Mouse (Mus musculus): Measurements from ENCODE around the gene Gm2a. TPM values are rescaled to one million over a fixed set of nuclear protein-coding genes. Genes with fewer than 3 reads are reported as not detected.

Gm2a gene
- 242 and 244 TPM in 2 replicates for total RNA-seq (2015)
- 179 and 191 TPM in 2 replicates for total RNA-seq (2017)

- peak; percentile 95 for ATAC-seq (ENCODE audit: poor library complexity, severe bottlenecking)
These were observed at the start of gene Gm2a for GRCm38 (mm10) chr11:55097463-55098188. Gene Gm2a, plus strand, starts transcription at chr11:55098115.

DNA sequence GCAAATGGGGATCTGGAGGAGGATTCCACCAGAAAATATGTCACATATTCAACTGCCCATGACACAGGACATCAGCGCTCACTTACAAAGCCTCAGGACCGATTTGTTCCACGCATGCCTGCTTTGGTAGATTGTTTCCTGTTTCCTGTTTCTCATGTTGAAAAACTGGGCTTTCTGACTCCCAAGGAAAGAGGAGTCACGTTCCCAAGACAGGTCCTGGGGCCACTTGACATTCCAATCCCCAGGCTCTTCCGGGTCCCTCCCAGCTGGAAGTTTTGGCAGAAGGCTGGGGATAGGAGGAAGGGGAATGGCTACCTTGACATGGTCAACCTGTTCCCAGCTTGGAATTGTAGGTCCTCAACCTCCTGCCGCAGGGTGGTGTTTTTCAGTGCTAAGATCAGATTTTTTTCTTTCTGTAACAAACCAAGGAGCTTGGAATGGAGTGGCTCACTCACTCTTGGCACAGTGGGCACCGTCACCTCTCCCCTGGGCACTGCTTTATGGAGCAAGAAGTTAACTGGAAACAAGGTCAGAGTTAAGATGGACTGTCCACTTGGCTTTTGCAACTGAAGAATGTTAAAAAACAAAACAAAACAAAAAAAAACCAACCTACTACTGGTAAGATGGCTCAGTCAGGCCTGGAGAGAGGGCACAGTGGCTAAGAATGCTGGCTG lies 46.9 kb upstream of the Gm2a start:
- ATAC-seq (ENCODE audit: poor library complexity, severe bottlenecking), result no peak

DNA sequence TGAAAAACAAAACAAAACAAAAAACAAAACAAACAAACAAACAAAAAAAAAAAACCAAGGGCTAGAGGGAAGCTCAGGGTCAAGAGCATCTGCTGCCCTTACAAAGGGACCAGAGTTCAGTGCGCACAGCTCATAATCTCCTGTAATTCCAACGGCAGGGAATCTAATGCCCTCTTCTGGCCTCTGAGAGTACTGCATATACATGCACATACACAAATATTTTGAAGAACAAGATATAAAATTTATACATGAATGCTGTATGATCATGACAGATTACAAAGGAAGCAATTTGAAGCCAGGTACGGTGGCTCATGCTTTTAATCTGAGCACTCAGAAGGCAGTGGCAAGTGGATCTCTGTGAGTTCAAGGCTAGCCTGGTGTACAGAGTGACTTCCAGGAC lies 40.4 kb upstream of the Gm2a start:
- no peak for ATAC-seq (ENCODE audit: poor library complexity, severe bottlenecking)

DNA sequence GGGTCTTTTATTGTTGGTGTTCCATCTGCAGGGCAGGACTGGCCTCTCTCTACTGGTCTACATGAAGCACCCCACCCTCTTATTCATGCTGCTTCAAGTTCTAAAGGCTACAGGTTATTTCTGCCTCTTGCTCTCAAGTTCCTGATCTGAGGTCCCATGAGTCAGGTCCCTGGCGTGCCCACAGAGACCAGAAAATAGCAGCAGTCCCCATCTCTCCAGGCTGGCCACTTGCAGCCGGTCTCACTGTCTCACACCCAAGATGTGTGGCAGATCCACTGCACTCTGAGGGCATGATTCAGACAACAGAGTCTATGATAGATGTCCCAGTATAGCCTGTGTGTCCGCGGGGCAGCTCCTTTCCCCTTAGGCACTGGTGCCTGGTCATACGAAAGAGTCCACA lies 37.1 kb upstream of the Gm2a start:
- ATAC-seq (ENCODE audit: poor library complexity, severe bottlenecking), result no peak

GRCm38 (mm10) chr11:55062856-55063255 lies 35.1 kb upstream of the Gm2a start:
- ATAC-seq (ENCODE audit: poor library complexity, severe bottlenecking), result no peak

GRCm38 (mm10) chr11:55066921-55067320 lies 31.0 kb upstream of the Gm2a start:
- no peak for ATAC-seq (ENCODE audit: poor library complexity, severe bottlenecking)

- ATAC-seq (ENCODE audit: poor library complexity, severe bottlenecking), result no peak
These were observed 28.9 kb upstream of the Gm2a start for GRCm38 (mm10) chr11:55069023-55069422.

DNA sequence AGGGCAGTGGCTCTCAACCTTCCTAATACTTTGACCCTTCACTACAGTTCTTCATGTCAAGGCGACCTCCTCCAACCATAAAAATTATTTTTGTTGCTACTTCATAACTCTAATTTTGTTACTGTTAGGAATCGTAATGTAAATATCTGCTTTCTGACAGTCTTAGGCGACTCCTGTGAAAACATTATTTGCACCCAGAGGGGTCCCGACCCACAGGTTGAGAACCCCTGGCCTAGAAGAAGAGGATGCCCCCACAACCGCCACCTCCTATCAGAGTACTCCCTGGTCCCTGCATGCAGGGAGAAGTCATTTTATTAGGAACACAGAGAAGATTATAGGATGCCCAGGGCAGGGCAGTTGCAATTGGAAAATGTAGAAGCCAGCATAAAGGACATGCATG lies 26.6 kb upstream of the Gm2a start:
- no peak for ATAC-seq (ENCODE audit: poor library complexity, severe bottlenecking)

DNA sequence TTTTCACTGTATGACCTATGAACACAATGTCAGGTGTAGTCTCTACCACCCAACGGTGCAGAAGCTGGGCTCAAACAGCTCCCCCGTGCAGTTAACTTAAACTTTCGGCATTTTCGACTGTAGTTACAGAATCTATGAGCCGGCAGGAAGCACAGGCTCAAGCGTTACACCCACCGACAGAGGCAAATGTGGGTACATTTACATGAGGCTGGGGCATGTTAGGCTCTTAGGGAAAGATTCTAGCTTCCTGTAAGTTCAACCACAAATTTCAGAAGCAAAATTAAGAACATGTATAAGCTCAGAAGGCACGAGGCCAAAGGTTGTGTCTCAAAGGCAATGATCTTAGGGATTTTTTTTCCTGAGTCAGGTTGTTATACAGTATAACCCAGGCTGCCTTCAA lies 25.4 kb upstream of the Gm2a start:
- ATAC-seq (ENCODE audit: poor library complexity, severe bottlenecking), result no peak

- ATAC-seq (ENCODE audit: poor library complexity, severe bottlenecking), result no peak
These were observed 24.7 kb upstream of the Gm2a start for GRCm38 (mm10) chr11:55073191-55073590.

- no peak for ATAC-seq (ENCODE audit: poor library complexity, severe bottlenecking)
These were observed 22.3 kb upstream of the Gm2a start for GRCm38 (mm10) chr11:55075602-55076001.

DNA sequence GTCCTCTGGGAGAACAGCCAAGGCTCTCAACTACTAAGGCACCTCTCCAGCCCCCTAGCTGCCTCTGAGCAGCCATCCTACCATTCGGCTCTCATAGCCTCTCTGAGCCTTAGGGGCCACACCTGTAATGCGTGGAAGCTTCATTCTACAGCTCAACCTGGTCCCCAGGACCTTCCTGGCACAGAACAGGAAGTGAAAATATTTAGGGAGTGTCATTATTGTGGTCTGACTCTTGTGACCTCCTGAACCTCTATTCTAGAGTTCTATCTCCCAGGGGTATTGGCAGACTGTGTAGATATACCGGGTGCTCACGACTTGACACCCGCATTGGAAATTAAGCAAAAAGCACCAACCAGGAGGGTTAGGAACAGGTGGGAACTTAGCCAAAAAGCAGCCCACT lies 21.7 kb upstream of the Gm2a start:
- 0 out of 2 replicates have a peak, but pooled peaks have one; percentile 37 for ATAC-seq (ENCODE audit: poor library complexity, severe bottlenecking)

DNA sequence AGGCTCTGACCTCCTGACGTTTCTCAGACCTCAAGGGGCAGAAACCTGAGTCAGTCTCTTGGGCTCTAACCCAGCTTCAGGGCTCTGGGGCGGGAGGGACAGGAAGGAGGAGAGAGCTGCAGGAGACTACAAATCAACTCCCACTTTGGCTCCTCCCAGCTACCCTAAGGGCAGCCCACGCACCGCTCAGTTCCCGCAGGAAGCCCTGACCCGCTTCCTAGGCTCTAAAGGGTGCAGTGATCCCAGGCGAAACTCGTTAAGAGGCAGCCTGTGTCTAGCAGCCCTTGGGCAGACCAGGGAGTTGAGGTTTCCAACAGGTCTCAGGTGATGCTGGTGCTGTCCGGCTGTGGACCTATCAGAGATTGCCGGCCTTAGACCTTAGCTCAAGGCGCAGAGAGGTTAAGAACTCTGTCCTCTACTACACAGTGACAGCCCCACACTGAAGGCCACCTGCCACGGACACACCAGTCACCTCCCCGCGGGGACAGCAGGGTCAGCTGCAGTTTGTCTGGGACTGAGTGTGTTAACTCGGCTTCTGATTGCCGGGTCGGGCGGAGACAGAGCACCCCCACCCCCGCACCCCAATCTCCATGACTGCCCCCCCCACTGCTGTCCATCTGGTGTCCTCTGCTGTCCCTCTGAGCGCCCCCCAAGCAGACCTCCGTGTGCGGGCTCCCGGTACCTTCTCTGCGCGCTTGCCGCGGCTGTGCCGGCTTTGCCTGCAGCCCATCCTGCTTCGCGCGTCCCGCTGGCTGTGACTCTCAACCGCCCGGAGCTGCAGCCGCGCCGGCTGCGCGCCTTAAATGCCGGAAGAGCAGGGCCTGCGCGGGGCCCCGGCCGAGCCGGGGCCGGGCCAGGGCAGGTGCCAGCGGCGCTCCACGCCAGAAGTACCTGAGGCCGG lies 20.3 kb upstream of the Gm2a start, which contains the start of gene Ccdc69:
Gene Ccdc69, minus strand, starts transcription at position 801 of the 901 bp plus-strand sequence.
- peak; percentile 85 for ATAC-seq (ENCODE audit: poor library complexity, severe bottlenecking)

GRCm38 (mm10) chr11:55078502-55078901 lies 19.4 kb upstream of the Gm2a start:
- no peak for ATAC-seq (ENCODE audit: poor library complexity, severe bottlenecking)

GRCm38 (mm10) chr11:55079180-55079579 lies 18.7 kb upstream of the Gm2a start:
- ATAC-seq (ENCODE audit: poor library complexity, severe bottlenecking), result no peak

- no peak for ATAC-seq (ENCODE audit: poor library complexity, severe bottlenecking)
These were observed 16.7 kb upstream of the Gm2a start for GRCm38 (mm10) chr11:55081206-55081605.

- no peak for ATAC-seq (ENCODE audit: poor library complexity, severe bottlenecking)
These were observed 13.3 kb upstream of the Gm2a start for GRCm38 (mm10) chr11:55084629-55085028.

DNA sequence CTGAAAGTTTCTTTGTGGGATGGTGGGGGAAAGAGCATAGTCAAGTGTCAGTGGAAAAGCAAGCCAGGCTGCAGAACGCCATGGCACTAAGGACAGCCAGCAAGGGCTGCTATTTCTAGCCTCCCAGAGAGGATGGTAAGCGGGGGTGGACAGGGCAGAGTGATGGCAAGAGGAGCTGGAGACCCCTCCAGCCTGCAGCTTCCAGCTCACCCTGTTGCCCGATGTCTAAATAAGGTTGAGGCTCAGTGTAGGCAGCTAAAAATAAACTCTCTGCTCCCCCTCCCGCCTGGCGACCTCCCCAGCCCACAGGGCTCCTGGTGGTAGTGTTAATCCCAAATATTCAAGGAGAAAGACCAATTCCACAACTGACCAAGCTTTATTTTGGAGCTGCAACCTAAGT lies 12.5 kb upstream of the Gm2a start:
- ATAC-seq (ENCODE audit: poor library complexity, severe bottlenecking), result no peak

DNA sequence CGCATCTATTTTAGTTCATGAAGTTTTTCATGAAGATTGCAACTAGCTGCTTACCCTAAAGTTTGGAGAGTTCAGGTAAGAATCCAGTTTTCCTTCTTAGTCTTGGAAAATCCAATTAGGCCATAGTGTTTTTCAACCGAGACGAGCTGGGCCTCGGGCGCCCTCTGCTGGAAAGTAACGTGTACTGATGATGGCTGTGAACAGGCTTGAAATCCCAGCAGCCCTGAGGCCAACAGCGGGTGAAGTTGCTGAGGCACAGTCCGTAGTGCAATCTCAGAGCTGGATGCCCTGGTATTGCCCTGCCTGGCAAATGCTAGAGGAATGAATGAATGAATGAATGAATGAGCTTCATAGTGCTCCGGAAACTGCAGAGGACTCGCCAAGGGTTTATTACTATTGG lies 10.9 kb upstream of the Gm2a start:
- ATAC-seq (ENCODE audit: poor library complexity, severe bottlenecking), result peak; percentile 96

- ATAC-seq (ENCODE audit: poor library complexity, severe bottlenecking), result no peak
These were observed 8.0 kb upstream of the Gm2a start for GRCm38 (mm10) chr11:55089892-55090291.

GRCm38 (mm10) chr11:55093096-55093495 lies 4.8 kb upstream of the Gm2a start:
- no peak for ATAC-seq (ENCODE audit: poor library complexity, severe bottlenecking)
